ENCODE assay signal across 8 mouse cellular contexts in the genomic region with DNA sequence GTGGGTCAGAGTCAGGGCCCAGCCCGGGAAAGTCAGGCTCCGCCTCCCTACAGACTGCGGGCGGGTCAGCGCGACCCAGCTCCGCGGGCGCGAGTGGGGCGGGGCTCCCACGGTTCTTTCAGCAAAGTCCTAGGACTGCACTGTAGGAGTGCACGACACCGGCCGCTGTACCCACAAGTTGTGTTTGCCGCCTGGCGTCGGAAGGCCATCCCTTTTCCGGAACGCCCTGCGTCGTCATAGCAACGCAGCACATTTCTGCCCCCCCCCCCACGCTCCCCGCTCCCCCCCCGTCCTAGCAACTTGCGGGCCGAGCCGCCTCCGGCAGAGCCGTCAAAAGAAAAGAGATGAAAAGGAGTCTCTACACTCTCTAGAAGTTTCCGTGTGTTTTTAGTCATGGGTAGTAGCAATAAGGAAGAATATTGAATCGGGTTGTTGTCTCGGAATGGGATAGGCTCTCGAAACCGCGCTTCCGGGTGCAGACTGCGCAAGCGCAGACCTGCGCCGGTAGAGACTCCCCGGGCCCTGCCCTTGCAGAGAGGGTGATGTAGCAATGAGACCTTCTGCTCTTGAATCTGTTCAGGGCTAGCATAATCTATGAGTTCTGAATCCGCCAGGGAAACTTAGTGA. TPM values are rescaled to one million over a fixed set of nuclear protein-coding genes. Genes with fewer than 3 reads are reported as not detected.
DNase-seq lines count a peak whose midpoint lies in the region; ATAC-seq and TF ChIP-seq lines count a peak whose summit lies in the region.

Gene Axdnd1, minus strand, starts transcription at position 489 of the 627 bp plus-strand sequence.

- H3K4me1 ChIP-seq in CH12.LX (ENCODE audit: control insufficient read depth in 1 of 2, insufficient read depth in 2 of 2): peaks cover 5% of the 10 kb centered on the region in 2 experiments
- peaks cover 9% of the 10 kb centered on the region for H3K4me1 ChIP-seq in forebrain, embryonic 12.5 days
- H3K4me1 ChIP-seq in liver, postnatal 0 days (ENCODE audit: insufficient read depth): peaks cover 4% of the 10 kb centered on the region
- H3K4me1 ChIP-seq in neural tube, embryonic 14.5 days (ENCODE audit: control insufficient read depth, insufficient read depth, low read length): no peaks in the 10 kb centered on the region

- no peak for TF ChIP-seq RAD21 in CH12.LX (IDR thresholded peaks at IDR 0.05; ENCODE audit: low read depth, low read length)

- peak within 1 kb of the TSS; percentile 55 for H3K9ac ChIP-seq in CH12.LX (ENCODE audit: insufficient read depth, low read depth)
- H3K9ac ChIP-seq in forebrain, embryonic 12.5 days: peak within 1 kb of the TSS; percentile 66
- peak within 1 kb of the TSS; percentile 23; the same call in 1 of the 2 replicates for H3K9ac ChIP-seq in liver, postnatal 0 days (replicated peaks)
- H3K9ac ChIP-seq in neural tube, embryonic 14.5 days (replicated peaks; ENCODE audit: low read depth, low read length): peak within 1 kb of the TSS; percentile 32

- no peaks in the 10 kb centered on the region for H3K27me3 ChIP-seq in CH12.LX (replicated peaks)
- 0 out of 2 replicates have a peak, but pooled peaks cover 3% of the 10 kb centered on the region for H3K27me3 ChIP-seq in forebrain, embryonic 12.5 days
- H3K27me3 ChIP-seq in liver, postnatal 0 days (ENCODE audit: insufficient read depth, low read length): no peaks in the 10 kb centered on the region
- H3K27me3 ChIP-seq in neural tube, embryonic 14.5 days (ENCODE audit: control insufficient read depth, insufficient read depth, low read length): no peaks in the 10 kb centered on the region

- no peaks in the 10 kb centered on the region for H3K79me2 ChIP-seq in CH12.LX (replicated peaks; ENCODE audit: control insufficient read depth, extremely low read depth, insufficient read depth, poor library complexity, severe bottlenecking)

- H3K36me3 ChIP-seq in CH12.LX (replicated peaks in 1 of 2; ENCODE audit: control insufficient read depth in 1 of 2, insufficient read depth in 1 of 2, low read length in 1 of 2): no peaks in the 10 kb centered on the region
- H3K36me3 ChIP-seq in forebrain, embryonic 12.5 days (replicated peaks): no peaks in the 10 kb centered on the region
- no peaks in the 10 kb centered on the region for H3K36me3 ChIP-seq in liver, postnatal 0 days (replicated peaks; ENCODE audit: insufficient read depth, low read length)
- H3K36me3 ChIP-seq in neural tube, embryonic 14.5 days (ENCODE audit: control insufficient read depth, insufficient read depth, low read length): no peaks in the 10 kb centered on the region

- no peak for TF ChIP-seq CTCF in CH12.LX (conservative IDR thresholded peaks at IDR 0.05 in 1 of 2, IDR thresholded peaks at IDR 0.05 in 1 of 2; ENCODE audit: low read depth in 2 of 2, low read length in 2 of 2)
- peak; percentile 19; the same call in 1 of the 2 replicates for TF ChIP-seq CTCF in liver, postnatal 0 days (IDR thresholded peaks at IDR 0.05; ENCODE audit: low read depth)

- peaks cover 1% of the 10 kb centered on the region for H3K9me3 ChIP-seq in CH12.LX (replicated peaks; ENCODE audit: low read length)
- no peaks in the 10 kb centered on the region for H3K9me3 ChIP-seq in forebrain, embryonic 12.5 days
- no peaks in the 10 kb centered on the region for H3K9me3 ChIP-seq in liver, postnatal 0 days (ENCODE audit: low read length)
- H3K9me3 ChIP-seq in neural tube, embryonic 14.5 days (ENCODE audit: control insufficient read depth, low read length): no peaks in the 10 kb centered on the region

- peak; percentile 75 for TF ChIP-seq POLR2A in CH12.LX (IDR thresholded peaks at IDR 0.05; ENCODE audit: low read depth, low read length)

- DNase-seq in CH12.LX (ENCODE audit: extremely low read depth): peak; percentile 87
- peak; percentile 76 for DNase-seq in c-Kit-positive CD71-positive TER-119-negative erythroid progenitor cells, embryonic 14.5 days (ENCODE audit: low read depth)
- peak; percentile 89 to 90 for DNase-seq in heart, postnatal 10 days
- peak; percentile 74 for DNase-seq in large intestine, adult 2 months (ENCODE audit: low read depth, low spot score)
- DNase-seq in liver, postnatal 0 days: peak; percentile 90
- peak; percentile 87 for DNase-seq in testis, postnatal 10 days (ENCODE audit: low spot score)

- dilution Hi-C loops in CH12.LX (cut with MboI; ENCODE audit: extremely low pct_ligation_motif_present, extremely low pct_unique_long_range_greater_than_20kb, low sequenced_read_pairs): no loop called here

- peak within 1 kb of the TSS; percentile 47; the same call in 1 of the 2 replicates for H3K4me2 ChIP-seq in CH12.LX (ENCODE audit: insufficient read depth, low read depth, poor library complexity, severe bottlenecking)
- peak within 1 kb of the TSS; percentile 64 for H3K4me2 ChIP-seq in forebrain, embryonic 12.5 days
- H3K4me2 ChIP-seq in liver, postnatal 0 days (ENCODE audit: low read depth, low read length): peak within 1 kb of the TSS; percentile 72
- H3K4me2 ChIP-seq in neural tube, embryonic 14.5 days (ENCODE audit: low read depth, low read length): peak within 1 kb of the TSS; percentile 64

- in situ Hi-C loops in CH12.LX (cut with MboI; ENCODE audit: low pct_ligation_motif_present, low pct_unique_long_range_greater_than_20kb, low sequenced_read_pairs): loop anchor here (25.0 kb wide), 1 partner anchor 217 kb away; no protein-coding TSS in a partner anchor

- peak within 1 kb of the TSS; percentile 48 to 60 (median 59) for H3K4me3 ChIP-seq in CH12.LX (replicated peaks in 1 of 3; ENCODE audit: low read depth in 2 of 3, low read length in 2 of 3, poor library complexity in 1 of 3)
- peak within 1 kb of the TSS; percentile 73 for H3K4me3 ChIP-seq in forebrain, embryonic 12.5 days (replicated peaks)
- H3K4me3 ChIP-seq in liver, postnatal 0 days (ENCODE audit: low read depth, low read length): peak within 1 kb of the TSS; percentile 60
- peak within 1 kb of the TSS; percentile 44 for H3K4me3 ChIP-seq in neural tube, embryonic 14.5 days (ENCODE audit: low read depth, low read length)

- peak; percentile 96 for ATAC-seq in forebrain, embryonic 12.5 days (ENCODE audit: low FRiP score)
- ATAC-seq in liver, postnatal 0 days: peak; percentile 97
- peak; percentile 98 for ATAC-seq in neural tube, embryonic 14.5 days (ENCODE audit: low read depth)

- 0 out of 2 replicates have a peak, but pooled peaks have one; percentile 12 for TF ChIP-seq EP300 in CH12.LX (IDR thresholded peaks at IDR 0.05; ENCODE audit: low read length)
- TF ChIP-seq EP300 in liver, postnatal 0 days (IDR thresholded peaks at IDR 0.05; ENCODE audit: low read depth): no peak

- intact Hi-C loops in heart, postnatal 10 days (cut with DNase I): loop anchor here (5.0 kb wide), 1 partner anchor 52 kb away; the partner anchor contains the start of gene Soat1

- no peak within 1 kb of the TSS; the same call in 1 of the 2 replicates for H3K27ac ChIP-seq in CH12.LX (ENCODE audit: insufficient read depth, low read depth)
- peak within 1 kb of the TSS; percentile 66 for H3K27ac ChIP-seq in forebrain, embryonic 12.5 days
- peak within 1 kb of the TSS; percentile 52; the same call in 1 of the 2 replicates for H3K27ac ChIP-seq in liver, postnatal 0 days (ENCODE audit: low read depth)
- H3K27ac ChIP-seq in neural tube, embryonic 14.5 days (ENCODE audit: low read depth, low read length): no peak within 1 kb of the TSS

- WGBS in forebrain, embryonic 12.5 days: under 1% methylated on average over 44 of the region's 44 CpGs
- under 1% methylated on average over 44 of the region's 44 CpGs for WGBS in large intestine, adult 2 months
- under 1% methylated on average over 44 of the region's 44 CpGs for WGBS in liver, postnatal 0 days (ENCODE audit: insufficient replicate concordance)
- WGBS in neural tube, embryonic 14.5 days: under 1% methylated on average over 43 of the region's 44 CpGs

TF ChIP-seq in CH12.LX, 34 proteins besides CTCF, POLR2A, EP300 and RAD21 (continues in another document):
- TF ChIP-seq USF1 (IDR thresholded peaks at IDR 0.05; ENCODE audit: low read depth, low read length) (no peak), MXI1 (IDR thresholded peaks at IDR 0.05; ENCODE audit: low read depth, low read length) (peak; percentile 98), MAFK (IDR thresholded peaks at IDR 0.05; ENCODE audit: insufficient replicate concordance, low read length) (no peak), UBTF (IDR thresholded peaks at IDR 0.05; ENCODE audit: low read depth, low read length) (no peak), GABPA (IDR thresholded peaks at IDR 0.05; ENCODE audit: insufficient replicate concordance, low read depth, low read length) (no peak), BHLHE40 (IDR thresholded peaks at IDR 0.05; ENCODE audit: low read depth, low read length) (peak; percentile 47; the same call in 1 of the 2 replicates), SIN3A (IDR thresholded peaks at IDR 0.05; ENCODE audit: low read length) (peak; percentile 99), E2F4 (IDR thresholded peaks at IDR 0.05; ENCODE audit: insufficient replicate concordance, low read depth, low read length) (0 out of 2 replicates have a peak, but pooled peaks have one; percentile 53), ZC3H11A (IDR thresholded peaks at IDR 0.05; ENCODE audit: low read depth, low read length) (no peak), CHD1 (IDR thresholded peaks at IDR 0.05; ENCODE audit: low read depth, low read length) (no peak), MAX (IDR thresholded peaks at IDR 0.05; ENCODE audit: low read length) (peak; percentile 65), MYC (IDR thresholded peaks at IDR 0.05; ENCODE audit: low read depth, low read length) (0 out of 2 replicates have a peak, but pooled peaks have one; percentile 41), RCOR1 (conservative IDR thresholded peaks at IDR 0.05; ENCODE audit: low read depth, low read length) (no peak), MAZ (IDR thresholded peaks at IDR 0.05; ENCODE audit: low read depth, low read length) (peak; percentile 85), JUND (conservative IDR thresholded peaks at IDR 0.05; ENCODE audit: low read depth, low read length) (no peak), USF2 (conservative IDR thresholded peaks at IDR 0.05; ENCODE audit: low read depth, low read length) (no peak), POLR2AphosphoS2 (IDR thresholded peaks at IDR 0.05; ENCODE audit: low read depth, low read length) (peak; percentile 75; the same call in 1 of the 2 replicates), TBP (conservative IDR thresholded peaks at IDR 0.05; ENCODE audit: low read depth, low read length) (no peak), SMC3 (IDR thresholded peaks at IDR 0.05; ENCODE audit: low read depth, low read length) (no peak)

RNA-seq across cellular contexts. Expression of gene Axdnd1, which starts in this region (rescaled TPM):
- total RNA-seq in CH12.LX (2012; rRNA removed) (not detected in 2 replicates), CH12.LX (2014; rRNA removed) (not detected in 2 replicates)
- not detected in 2 replicates for polyA plus RNA-seq in CH12.LX (2012; ENCODE audit: insufficient read length, low read depth)
- polyA plus RNA-seq in forebrain, embryonic 12.5 days (2016; fragmentation: Nextera tagmentation; extraction: Ambion mirVana): 0.19 TPM in 1 of 2 replicates, not detected in the other
- total RNA-seq in heart, postnatal 10 days (2021): under 1 TPM in 1 of 2 experiments, not detected in 1; 0.12 TPM
- polyA plus RNA-seq in large intestine, adult 2 months (2012; rRNA removed): not detected in 2 replicates
- polyA plus RNA-seq in liver, postnatal 0 days (2015; fragmentation: Nextera tagmentation; extraction: Ambion mirVana): not detected in 2 replicates
- 0.19 and 0.35 TPM in 2 replicates for polyA plus RNA-seq in neural tube, embryonic 14.5 days (2014; fragmentation: Nextera tagmentation; extraction: Ambion mirVana)

Comparison
In these comparisons a context has a peak if more than half of its experiments do, and no peak if none do; other contexts are left out.
1. Peak in DNase-seq, H3K4me3 ChIP-seq, H3K9ac ChIP-seq and H3K4me2 ChIP-seq in CH12.LX; RNA of the gene not detected or under 1 TPM.
2. Peak in ATAC-seq, H3K4me3 ChIP-seq, H3K27ac ChIP-seq, H3K9ac ChIP-seq and H3K4me2 ChIP-seq in forebrain, embryonic 12.5 days; RNA of the gene not detected or under 1 TPM.
3. Peak in DNase-seq in heart, postnatal 10 days; RNA of the gene not detected or under 1 TPM.
4. Peak in DNase-seq in large intestine, adult 2 months; RNA of the gene not detected or under 1 TPM.
5. Peak in DNase-seq, ATAC-seq, H3K4me3 ChIP-seq, H3K27ac ChIP-seq, H3K9ac ChIP-seq and H3K4me2 ChIP-seq in liver, postnatal 0 days; RNA of the gene not detected or under 1 TPM.
6. Peak in ATAC-seq, H3K4me3 ChIP-seq, H3K9ac ChIP-seq and H3K4me2 ChIP-seq in neural tube, embryonic 14.5 days; RNA of the gene not detected or under 1 TPM.